Mouse (Mus musculus): ENCODE results near the gene Foxn4. TPM values are rescaled to one million over a fixed set of nuclear protein-coding genes. Genes with fewer than 3 reads are reported as not detected.

The Foxn4 gene
- polyA plus RNA-seq, 2 experiments: 0.09 TPM; not detected in 1

DNA sequence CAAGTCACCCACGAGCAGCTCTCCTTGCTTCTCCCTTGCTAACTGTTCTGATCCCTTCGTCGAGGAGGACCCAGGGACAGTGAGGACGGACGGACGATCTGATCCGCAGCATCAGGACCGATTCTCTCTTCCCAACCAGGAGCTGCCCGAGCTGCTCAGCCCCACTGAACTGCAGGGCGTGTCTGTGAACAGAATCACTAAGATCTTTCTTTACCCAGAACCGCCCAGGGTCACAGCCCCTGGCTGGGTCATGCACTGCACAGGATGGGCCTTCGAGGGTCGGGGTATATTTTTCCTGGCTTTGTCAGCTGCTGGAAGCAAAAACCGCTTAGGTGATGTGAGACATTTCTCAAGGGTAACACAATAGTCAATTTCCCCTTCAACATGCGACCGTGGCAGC lies 2.4 kb upstream of the Foxn4 start:
- ATAC-seq (ENCODE audit: low FRiP score, low read depth): no peak
- 39% methylated on average over 16 of the region's 16 CpGs for WGBS
- H3K4me1 ChIP-seq (ENCODE audit: control insufficient read depth, insufficient read depth, low read length): peaks cover 11% of the 10 kb centered on the region
- H3K4me3 ChIP-seq (replicated peaks; ENCODE audit: low read length): no peak overlapping the region
- no peaks in the 10 kb centered on the region for H3K9me3 ChIP-seq (ENCODE audit: control insufficient read depth, low read length)
- TF ChIP-seq POLR2A (IDR thresholded peaks at IDR 0.05; ENCODE audit: borderline replicate concordance, extremely low read depth, insufficient read depth, insufficient read length): no peak
- no peaks in the 10 kb centered on the region for H3K36me3 ChIP-seq (ENCODE audit: control insufficient read depth, insufficient read depth, low read length)
- no peak overlapping the region for H3K4me2 ChIP-seq (replicated peaks; ENCODE audit: low read depth, low read length, severe bottlenecking)
- no peak for DNase-seq (ENCODE audit: low spot score)
- H3K27me3 ChIP-seq (ENCODE audit: control insufficient read depth, insufficient read depth, low read length): peaks cover 65% of the 10 kb centered on the region
- no peak overlapping the region for H3K9ac ChIP-seq (ENCODE audit: low read depth, low read length, severe bottlenecking)
- no peak overlapping the region for H3K27ac ChIP-seq (replicated peaks; ENCODE audit: low read depth, low read length)

DNA sequence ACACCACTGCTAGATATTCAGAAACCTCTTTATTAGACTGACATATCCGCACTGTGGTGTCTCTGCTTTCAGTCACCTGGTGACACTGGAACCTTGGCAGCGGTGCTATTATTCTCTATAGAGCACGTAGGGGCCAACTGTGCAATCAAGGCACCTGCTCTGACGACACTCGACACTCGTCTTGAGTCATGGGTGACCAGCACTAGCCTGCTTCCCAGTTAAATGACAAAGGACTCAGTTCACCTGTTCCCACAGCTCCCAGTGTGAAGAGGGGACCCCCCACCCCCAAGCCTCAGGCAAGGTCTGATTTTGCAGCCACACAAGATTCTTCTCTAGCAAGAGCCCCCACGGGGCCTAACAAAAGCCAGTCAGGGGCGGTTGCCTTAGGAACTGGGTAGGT lies 1.7 kb upstream of the Foxn4 start:
- no peak overlapping the region for H3K4me2 ChIP-seq (replicated peaks; ENCODE audit: low read depth, low read length, severe bottlenecking)
- H3K4me3 ChIP-seq (replicated peaks; ENCODE audit: low read length): no peak overlapping the region
- WGBS: 20% methylated on average over 8 of the region's 8 CpGs
- TF ChIP-seq POLR2A (IDR thresholded peaks at IDR 0.05; ENCODE audit: borderline replicate concordance, extremely low read depth, insufficient read depth, insufficient read length): no peak
- no peaks in the 10 kb centered on the region for H3K9me3 ChIP-seq (ENCODE audit: control insufficient read depth, low read length)
- peaks cover 70% of the 10 kb centered on the region for H3K27me3 ChIP-seq (ENCODE audit: control insufficient read depth, insufficient read depth, low read length)
- DNase-seq (ENCODE audit: low spot score) (no peak), ATAC-seq (ENCODE audit: low FRiP score, low read depth) (no peak)
- no peak overlapping the region for H3K9ac ChIP-seq (ENCODE audit: low read depth, low read length, severe bottlenecking)
- peaks cover 11% of the 10 kb centered on the region for H3K4me1 ChIP-seq (ENCODE audit: control insufficient read depth, insufficient read depth, low read length)
- H3K36me3 ChIP-seq (ENCODE audit: control insufficient read depth, insufficient read depth, low read length): no peaks in the 10 kb centered on the region
- H3K27ac ChIP-seq (replicated peaks; ENCODE audit: low read depth, low read length): no peak overlapping the region

DNA sequence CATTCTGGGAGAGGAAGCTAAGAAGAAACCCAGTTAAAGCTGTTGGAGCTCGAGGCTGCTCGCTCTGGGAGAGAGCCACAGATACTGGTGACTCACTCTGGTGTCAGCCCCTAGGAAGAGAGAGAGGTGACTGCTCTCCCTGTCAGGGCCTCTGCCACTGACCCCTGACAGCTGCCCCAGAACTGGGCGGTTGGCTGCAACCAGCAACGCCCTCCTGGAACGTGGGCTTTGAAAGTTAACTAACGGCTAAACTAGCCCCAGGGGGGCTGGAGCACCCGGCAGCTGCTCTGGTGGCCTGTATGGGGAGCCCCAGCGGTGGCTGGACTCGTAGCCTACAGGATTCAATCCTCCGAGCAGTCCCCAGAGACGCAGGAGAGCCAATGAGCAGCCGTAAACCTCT lies 3.6 kb downstream of the Foxn4 start:
- H3K9me3 ChIP-seq (ENCODE audit: control insufficient read depth, low read length): no peaks in the 10 kb centered on the region
- peaks cover 41% of the 10 kb centered on the region for H3K27me3 ChIP-seq (ENCODE audit: control insufficient read depth, insufficient read depth, low read length)
- H3K36me3 ChIP-seq (ENCODE audit: control insufficient read depth, insufficient read depth, low read length): no peaks in the 10 kb centered on the region
- no peak overlapping the region for H3K4me2 ChIP-seq (replicated peaks; ENCODE audit: low read depth, low read length, severe bottlenecking)
- no peak for ATAC-seq (ENCODE audit: low FRiP score, low read depth)
- DNase-seq (ENCODE audit: low spot score): no peak
- no peak overlapping the region for H3K27ac ChIP-seq (replicated peaks; ENCODE audit: low read depth, low read length)
- no peak overlapping the region for H3K4me3 ChIP-seq (replicated peaks; ENCODE audit: low read length)
- TF ChIP-seq POLR2A (IDR thresholded peaks at IDR 0.05; ENCODE audit: borderline replicate concordance, extremely low read depth, insufficient read depth, insufficient read length): no peak
- WGBS: 10% methylated on average over 12 of the region's 12 CpGs
- H3K4me1 ChIP-seq (ENCODE audit: control insufficient read depth, insufficient read depth, low read length): peaks cover 11% of the 10 kb centered on the region
- H3K9ac ChIP-seq (ENCODE audit: low read depth, low read length, severe bottlenecking): no peak overlapping the region

DNA sequence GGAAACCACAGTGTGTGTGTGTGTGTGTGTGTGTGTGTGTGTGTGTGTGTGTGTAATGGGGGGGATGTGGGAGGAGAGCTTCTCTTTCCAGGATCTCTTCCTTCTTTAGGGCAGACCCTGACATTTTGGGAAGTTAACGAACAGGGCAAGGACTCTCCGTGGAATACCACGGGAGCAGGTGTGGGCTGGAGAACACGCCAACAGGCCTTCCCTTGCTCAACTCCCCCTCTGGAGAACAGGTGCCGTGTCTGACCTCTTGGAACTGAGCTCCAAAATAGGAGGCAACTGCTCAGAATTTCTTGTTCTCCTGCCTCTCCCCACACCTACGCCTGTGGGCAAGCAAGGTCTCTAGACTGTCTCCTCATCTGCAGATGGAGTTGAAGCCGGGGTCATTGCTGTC lies 4.1 kb downstream of the Foxn4 start:
- no peaks in the 10 kb centered on the region for H3K9me3 ChIP-seq (ENCODE audit: control insufficient read depth, low read length)
- H3K4me2 ChIP-seq (replicated peaks; ENCODE audit: low read depth, low read length, severe bottlenecking): no peak overlapping the region
- no peak for DNase-seq (ENCODE audit: low spot score)
- no peak for ATAC-seq (ENCODE audit: low FRiP score, low read depth)
- no peaks in the 10 kb centered on the region for H3K36me3 ChIP-seq (ENCODE audit: control insufficient read depth, insufficient read depth, low read length)
- H3K4me3 ChIP-seq (replicated peaks; ENCODE audit: low read length): no peak overlapping the region
- no peak overlapping the region for H3K9ac ChIP-seq (ENCODE audit: low read depth, low read length, severe bottlenecking)
- H3K27ac ChIP-seq (replicated peaks; ENCODE audit: low read depth, low read length): no peak overlapping the region
- H3K4me1 ChIP-seq (ENCODE audit: control insufficient read depth, insufficient read depth, low read length): peaks cover 11% of the 10 kb centered on the region
- peaks cover 36% of the 10 kb centered on the region for H3K27me3 ChIP-seq (ENCODE audit: control insufficient read depth, insufficient read depth, low read length)
- 53% methylated on average over 7 of the region's 7 CpGs for WGBS
- TF ChIP-seq POLR2A (IDR thresholded peaks at IDR 0.05; ENCODE audit: borderline replicate concordance, extremely low read depth, insufficient read depth, insufficient read length): no peak

DNA sequence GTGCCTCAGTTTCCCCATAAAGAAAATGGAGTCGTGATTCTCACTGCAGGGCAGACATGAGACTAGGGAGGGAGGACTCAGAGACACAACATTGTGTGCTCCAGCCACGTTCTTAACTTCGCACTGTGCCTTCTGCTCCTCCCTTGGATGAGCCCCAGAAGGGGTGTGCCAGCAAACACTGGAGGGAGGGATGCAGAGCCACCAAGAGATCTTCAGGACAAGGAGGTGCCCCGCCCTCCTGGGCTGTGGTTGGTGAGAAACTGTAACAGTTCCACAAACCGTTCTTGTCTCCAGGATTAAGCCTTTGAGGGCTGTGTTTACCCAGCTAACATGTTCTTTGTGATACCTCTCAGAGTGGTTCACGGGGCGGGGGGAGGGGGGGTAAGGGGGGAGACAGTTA lies 5.0 kb downstream of the Foxn4 start:
- Histone ChIP-seq H3K9me3 (ENCODE audit: control insufficient read depth, low read length) (no peaks in the 10 kb centered on the region), H3K27ac (replicated peaks; ENCODE audit: low read depth, low read length) (no peak overlapping the region), H3K4me3 (replicated peaks; ENCODE audit: low read length) (no peak overlapping the region), H3K4me1 (ENCODE audit: control insufficient read depth, insufficient read depth, low read length) (peaks cover 5% of the 10 kb centered on the region; the same call in 1 of the 2 replicates), H3K27me3 (ENCODE audit: control insufficient read depth, insufficient read depth, low read length) (peaks cover 28% of the 10 kb centered on the region), H3K36me3 (ENCODE audit: control insufficient read depth, insufficient read depth, low read length) (no peaks in the 10 kb centered on the region), H3K4me2 (replicated peaks; ENCODE audit: low read depth, low read length, severe bottlenecking) (no peak overlapping the region), H3K9ac (ENCODE audit: low read depth, low read length, severe bottlenecking) (no peak overlapping the region)
- no peak for ATAC-seq (ENCODE audit: low FRiP score, low read depth)
- 33% methylated on average over 7 of the region's 7 CpGs for WGBS
- no peak for TF ChIP-seq POLR2A (IDR thresholded peaks at IDR 0.05; ENCODE audit: borderline replicate concordance, extremely low read depth, insufficient read depth, insufficient read length)
- DNase-seq (ENCODE audit: low spot score): no peak

DNA sequence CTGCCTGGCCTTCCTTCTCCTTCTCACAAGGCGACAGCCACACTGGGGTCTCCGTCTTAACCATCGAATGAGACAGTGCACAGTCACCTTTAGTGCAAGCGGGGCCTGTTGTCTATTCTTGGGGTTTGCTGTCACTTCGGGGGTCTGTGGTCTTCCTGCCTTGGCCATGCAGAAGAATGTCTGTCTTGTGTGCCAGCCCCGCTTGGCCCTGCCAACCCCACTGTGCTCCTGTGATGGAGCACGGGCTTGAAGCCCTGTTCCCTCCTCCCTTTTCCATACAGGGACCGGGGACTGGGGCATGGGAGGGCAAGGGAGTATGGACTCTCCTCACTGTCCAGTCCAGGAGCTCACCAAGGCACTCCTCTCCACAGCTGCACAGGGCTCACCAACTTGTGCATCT lies 8.8 kb downstream of the Foxn4 start:
- no peaks in the 10 kb centered on the region for H3K9me3 ChIP-seq (ENCODE audit: control insufficient read depth, low read length)
- no peak overlapping the region for H3K4me2 ChIP-seq (replicated peaks; ENCODE audit: low read depth, low read length, severe bottlenecking)
- no peak for TF ChIP-seq POLR2A (IDR thresholded peaks at IDR 0.05; ENCODE audit: borderline replicate concordance, extremely low read depth, insufficient read depth, insufficient read length)
- DNase-seq (ENCODE audit: low spot score): no peak
- H3K9ac ChIP-seq (ENCODE audit: low read depth, low read length, severe bottlenecking): no peak overlapping the region
- H3K36me3 ChIP-seq (ENCODE audit: control insufficient read depth, insufficient read depth, low read length): no peaks in the 10 kb centered on the region
- 80% methylated on average over 8 of the region's 8 CpGs for WGBS
- H3K4me3 ChIP-seq (replicated peaks; ENCODE audit: low read length): no peak overlapping the region
- no peaks in the 10 kb centered on the region for H3K4me1 ChIP-seq (ENCODE audit: control insufficient read depth, insufficient read depth, low read length)
- ATAC-seq (ENCODE audit: low FRiP score, low read depth): no peak
- no peak overlapping the region for H3K27ac ChIP-seq (replicated peaks; ENCODE audit: low read depth, low read length)
- no peaks in the 10 kb centered on the region for H3K27me3 ChIP-seq (ENCODE audit: control insufficient read depth, insufficient read depth, low read length)
